Mouse (Mus musculus): ENCODE measurements around the gene Tuba3a. TPM values are rescaled to one million over a fixed set of nuclear protein-coding genes. Genes with fewer than 3 reads are reported as not detected.

The Tuba3a gene
- not detected in 2 replicates for total RNA-seq (2012; rRNA removed)
- total RNA-seq (2014; rRNA removed): not detected in 2 replicates
- polyA plus RNA-seq (2012; ENCODE audit: insufficient read length, low read depth): not detected in 2 replicates

- Histone ChIP-seq H3K79me2 (replicated peaks; ENCODE audit: control insufficient read depth, extremely low read depth, insufficient read depth, poor library complexity, severe bottlenecking) (no peaks in the 10 kb centered on the region), H3K9ac (ENCODE audit: insufficient read depth, low read depth) (no peak within 1 kb of the TSS), H3K9me3 (replicated peaks; ENCODE audit: low read length) (peaks cover 12% of the 10 kb centered on the region), H3K4me3 (replicated peaks in 1 of 3; ENCODE audit: low read depth in 2 of 3, low read length in 2 of 3, poor library complexity in 1 of 3) (no peak within 1 kb of the TSS), H3K4me2 (ENCODE audit: insufficient read depth, low read depth, poor library complexity, severe bottlenecking) (no peak within 1 kb of the TSS), H3K27me3 (replicated peaks) (peaks cover 59% of the 10 kb centered on the region), H3K4me1 (ENCODE audit: control insufficient read depth in 1 of 2, insufficient read depth in 2 of 2) (no peaks in the 10 kb centered on the region), H3K36me3 (replicated peaks in 1 of 2; ENCODE audit: control insufficient read depth in 1 of 2, insufficient read depth in 1 of 2, low read length in 1 of 2) (no peaks in the 10 kb centered on the region), H3K27ac (ENCODE audit: insufficient read depth, low read depth) (no peak within 1 kb of the TSS)
- dilution Hi-C loops (cut with MboI; ENCODE audit: extremely low pct_ligation_motif_present, extremely low pct_unique_long_range_greater_than_20kb, low sequenced_read_pairs) (no loop called here), in situ Hi-C loops (cut with MboI; ENCODE audit: low pct_ligation_motif_present, low pct_unique_long_range_greater_than_20kb, low sequenced_read_pairs) (no loop called here)
- no peak for DNase-seq (ENCODE audit: extremely low read depth)
- TF ChIP-seq USF2 (conservative IDR thresholded peaks at IDR 0.05; ENCODE audit: low read depth, low read length) (no peak), PAX5 (IDR thresholded peaks at IDR 0.05; ENCODE audit: low read length) (no peak), CTCF (conservative IDR thresholded peaks at IDR 0.05 in 1 of 2, IDR thresholded peaks at IDR 0.05 in 1 of 2; ENCODE audit: low read depth in 2 of 2, low read length in 2 of 2) (no peak), RAD21 (IDR thresholded peaks at IDR 0.05; ENCODE audit: low read depth, low read length) (no peak), UBTF (IDR thresholded peaks at IDR 0.05; ENCODE audit: low read depth, low read length) (no peak), SIN3A (IDR thresholded peaks at IDR 0.05; ENCODE audit: low read length) (no peak), ELF1 (IDR thresholded peaks at IDR 0.05; ENCODE audit: low read depth, low read length) (no peak), POLR2AphosphoS2 (IDR thresholded peaks at IDR 0.05; ENCODE audit: low read depth, low read length) (no peak), CHD2 (IDR thresholded peaks at IDR 0.05; ENCODE audit: low read length) (no peak), EP300 (IDR thresholded peaks at IDR 0.05; ENCODE audit: low read length) (no peak), JUN (IDR thresholded peaks at IDR 0.05; ENCODE audit: insufficient read depth, low read depth, low read length) (no peak), USF1 (IDR thresholded peaks at IDR 0.05; ENCODE audit: low read depth, low read length) (no peak), KAT2A (IDR thresholded peaks at IDR 0.05; ENCODE audit: insufficient replicate concordance, low read length) (no peak), ZNF384 (IDR thresholded peaks at IDR 0.05; ENCODE audit: low read depth, low read length) (no peak), MAX (IDR thresholded peaks at IDR 0.05; ENCODE audit: low read length) (no peak)
Measured at GRCm38 (mm10) chr6:125285890-125286289, at the start of gene Tuba3a. Tuba3a (minus strand) TSS chr6:125286042.

- no peaks in the 10 kb centered on the region for H3K4me1 ChIP-seq (ENCODE audit: control insufficient read depth in 1 of 2, insufficient read depth in 2 of 2)
- in situ Hi-C loops (cut with MboI; ENCODE audit: low pct_ligation_motif_present, low pct_unique_long_range_greater_than_20kb, low sequenced_read_pairs): no loop called here
- H3K79me2 ChIP-seq (replicated peaks; ENCODE audit: control insufficient read depth, extremely low read depth, insufficient read depth, poor library complexity, severe bottlenecking): no peaks in the 10 kb centered on the region
- TF ChIP-seq RCOR1 (conservative IDR thresholded peaks at IDR 0.05; ENCODE audit: low read depth, low read length): no peak
- TF ChIP-seq USF2 (conservative IDR thresholded peaks at IDR 0.05; ENCODE audit: low read depth, low read length): no peak
- no peak for TF ChIP-seq USF1 (IDR thresholded peaks at IDR 0.05; ENCODE audit: low read depth, low read length)
- TF ChIP-seq NELFE (IDR thresholded peaks at IDR 0.05; ENCODE audit: low read depth, low read length): no peak
- DNase-seq (ENCODE audit: extremely low read depth): no peak
- peaks cover 91% of the 10 kb centered on the region for H3K27me3 ChIP-seq (replicated peaks)
- no peak overlapping the region for H3K4me3 ChIP-seq (replicated peaks in 1 of 3; ENCODE audit: low read depth in 2 of 3, low read length in 2 of 3, poor library complexity in 1 of 3)
- no peaks in the 10 kb centered on the region for H3K36me3 ChIP-seq (replicated peaks in 1 of 2; ENCODE audit: control insufficient read depth in 1 of 2, insufficient read depth in 1 of 2, low read length in 1 of 2)
- H3K27ac ChIP-seq (ENCODE audit: insufficient read depth, low read depth): no peak overlapping the region
- no peaks in the 10 kb centered on the region for H3K9me3 ChIP-seq (replicated peaks; ENCODE audit: low read length)
- H3K9ac ChIP-seq (ENCODE audit: insufficient read depth, low read depth): no peak overlapping the region
- dilution Hi-C loops (cut with MboI; ENCODE audit: extremely low pct_ligation_motif_present, extremely low pct_unique_long_range_greater_than_20kb, low sequenced_read_pairs): no loop called here
- no peak overlapping the region for H3K4me2 ChIP-seq (ENCODE audit: insufficient read depth, low read depth, poor library complexity, severe bottlenecking)
Measured at GRCm38 (mm10) chr6:125334356-125334755, 48.5 kb upstream of the Tuba3a start.

Data from CH12.LX (cell line).